Mouse (Mus musculus) layer of hippocampus, adult 2 months (tissue): ENCODE data around the gene Slc24a4. TPM values are rescaled to one million over a fixed set of nuclear protein-coding genes. Genes with fewer than 3 reads are reported as not detected.
"Not testable (repeated sequence)": the region's sequence is repeated elsewhere in the genome, so short reads cannot be mapped to it uniquely, and the experiment has no call there.

ENCODE experiments used
- DNase-seq, 2 experiments: peaks; one replicate each; pipeline ENCODE4 v3.0.0; 2022; ENCODE audit warnings: low spot score in 2 of 2
- H3K27ac ChIP-seq: fragments of 200-600 bp; 2 replicates; pipeline ENCODE4 v1.8.1; 2022
- H3K4me3 ChIP-seq: fragments of 200-600 bp; 2 replicates; pipeline ENCODE4 v1.8.1; 2022; ENCODE audit warnings: mild to moderate bottlenecking
- CTCF ChIP-seq: fragments of 200-600 bp; conservative IDR thresholded peaks from 2 replicates; pipeline ENCODE4 v1.8.1; 2022; ENCODE audit warnings: antibody characterized with exemption, mild to moderate bottlenecking, moderate library complexity
- total RNA-seq, 2 experiments: library from RNA; stranded (reverse); gene quantifications; 2 replicates each; pipeline ENCODE4 v1.2.3; 2021

Slc24a4 gene
- total RNA-seq, 2 experiments from 2014 or later, result 46.6 to 48.6 TPM

DNA sequence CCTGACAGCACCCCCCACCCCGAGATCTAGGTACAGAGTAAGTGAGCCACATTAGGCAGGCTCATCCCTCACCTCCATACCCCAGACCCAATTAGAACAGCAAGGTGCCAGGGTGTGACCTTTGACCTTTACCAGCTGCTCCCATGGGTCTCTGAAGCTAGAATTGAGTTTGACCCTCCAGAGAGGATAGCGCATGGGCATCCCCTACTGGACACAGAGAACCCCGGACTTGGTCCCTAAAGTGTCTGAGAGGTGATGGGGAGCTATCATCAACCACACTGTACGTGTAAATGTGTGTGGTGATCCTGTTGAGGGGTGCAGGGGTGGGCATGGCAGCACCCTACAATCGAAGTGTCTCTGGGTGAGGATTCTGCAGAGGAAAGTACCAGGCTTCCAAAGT is 44.8 kb downstream of the Slc24a4 start:
- Histone ChIP-seq H3K27ac (no peak overlapping the region), H3K4me3 (no peak overlapping the region)
- peak; percentile 33 for TF ChIP-seq CTCF
- DNase-seq, result no peak

- no peak for TF ChIP-seq CTCF
- no peak overlapping the region for H3K27ac ChIP-seq
- H3K4me3 ChIP-seq, result no peak overlapping the region
- no peak for DNase-seq
Observed at GRCm38 (mm10) chr12:102180371-102181074, 52.0 kb downstream of the Slc24a4 start.

GRCm38 (mm10) chr12:102181799-102182357 is 53.3 kb downstream of the Slc24a4 start:
- TF ChIP-seq CTCF, result peak; percentile 90
- peak; percentile 24 to 71 for DNase-seq
- Histone ChIP-seq H3K27ac (no peak overlapping the region), H3K4me3 (no peak overlapping the region)

DNA sequence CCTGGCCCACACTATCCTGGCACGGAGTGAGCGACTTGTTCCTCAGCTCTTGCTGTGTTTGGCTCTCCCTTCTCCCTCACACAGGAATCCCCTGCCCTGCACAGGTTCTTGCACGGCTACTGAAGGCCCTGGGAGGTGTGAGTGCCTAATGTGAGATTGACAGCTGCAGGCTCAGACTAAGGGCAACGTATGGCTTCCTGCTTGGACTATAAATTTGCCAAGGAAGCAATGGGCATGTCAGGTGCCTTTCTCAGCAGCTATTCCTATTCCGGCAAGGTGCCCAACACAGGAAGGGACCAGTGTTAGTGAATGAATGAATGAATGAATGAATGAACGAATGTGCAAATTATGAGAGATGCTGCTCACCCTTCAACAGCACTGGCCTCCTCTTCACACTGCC is 54.1 kb downstream of the Slc24a4 start:
- Histone ChIP-seq H3K27ac (no peak overlapping the region), H3K4me3 (no peak overlapping the region)
- no peak for TF ChIP-seq CTCF
- DNase-seq, result no peak

GRCm38 (mm10) chr12:102183201-102183600 is 54.7 kb downstream of the Slc24a4 start:
- TF ChIP-seq CTCF, result no peak

DNA sequence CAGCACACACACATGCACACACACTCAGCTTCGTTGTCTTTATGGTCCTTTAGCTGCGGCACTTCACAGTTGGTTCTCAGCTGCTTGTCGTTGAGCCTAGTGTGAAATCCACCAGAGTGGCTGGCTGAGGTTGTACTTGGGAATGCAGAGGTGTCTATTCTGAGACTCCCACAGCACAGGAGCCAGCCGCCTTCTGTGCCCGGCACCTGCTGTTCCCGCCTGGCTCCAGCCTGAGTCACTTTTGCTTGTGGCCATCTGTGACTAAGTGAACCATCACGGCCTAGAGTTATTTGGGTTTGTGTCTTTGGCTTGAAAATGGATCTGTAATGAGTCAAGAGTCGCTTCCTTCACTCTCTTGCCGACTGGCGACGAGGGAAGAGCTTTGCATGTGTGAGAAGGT is 62.3 kb downstream of the Slc24a4 start:
- Histone ChIP-seq H3K27ac (peak overlapping the region; percentile 57; the same call in 1 of the 2 replicates), H3K4me3 (no peak overlapping the region)
- peak; percentile 44 to 50 for DNase-seq
- no peak; the same call in 1 of the 2 replicates for TF ChIP-seq CTCF

More at GRCm38 (mm10) chr12:102183201-102183600, 54.7 kb downstream of the Slc24a4 start:
- no peak for DNase-seq
- Histone ChIP-seq H3K27ac (no peak overlapping the region), H3K4me3 (no peak overlapping the region)

DNA sequence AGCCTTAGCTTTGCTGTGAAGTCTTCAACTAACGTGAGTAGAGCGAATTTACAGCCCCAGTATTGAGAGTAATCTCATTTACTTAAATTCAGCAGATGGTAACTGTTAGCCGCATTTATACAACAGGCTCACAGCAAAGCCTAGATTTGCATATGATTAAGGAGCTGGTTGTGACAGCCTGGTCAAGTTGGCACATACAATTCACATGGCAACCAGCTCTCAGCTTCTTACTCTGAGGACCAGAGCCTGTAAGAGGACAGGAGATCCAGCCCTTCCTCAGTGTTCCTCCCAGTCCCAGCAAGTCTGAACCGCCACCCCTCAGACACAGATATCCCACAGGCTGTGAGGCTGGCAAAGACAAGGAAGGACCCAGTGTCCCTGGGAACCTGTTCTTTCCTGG is 73.0 kb downstream of the Slc24a4 start:
- peak overlapping the region; percentile 71 for H3K27ac ChIP-seq
- TF ChIP-seq CTCF, result no peak
- H3K4me3 ChIP-seq, result no peak overlapping the region
- DNase-seq, result peak in 1 of 2 experiments; percentile 38

DNA sequence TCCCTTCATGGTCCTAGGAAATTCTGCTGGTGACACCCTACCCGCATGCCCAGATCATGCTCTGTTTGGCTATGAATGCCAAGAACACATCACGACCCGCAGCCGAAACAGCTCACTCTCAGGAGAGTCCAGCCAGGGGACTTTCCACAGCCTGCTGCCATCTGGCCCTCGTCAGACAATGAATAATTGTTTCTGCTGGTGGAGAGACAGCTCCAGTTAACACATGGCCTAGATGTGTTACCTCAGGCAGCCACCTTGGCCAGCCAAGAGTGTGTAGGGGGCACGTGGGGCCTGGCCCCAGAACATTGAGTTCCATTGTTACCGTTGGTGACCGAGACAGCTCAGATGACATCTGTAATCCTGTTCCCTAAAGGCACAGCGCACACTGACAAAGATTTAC is 74.4 kb downstream of the Slc24a4 start:
- Histone ChIP-seq H3K4me3 (no peak overlapping the region), H3K27ac (peak overlapping the region; percentile 71)
- peak; percentile 27 to 35 for DNase-seq
- TF ChIP-seq CTCF, result no peak

GRCm38 (mm10) chr12:102206471-102206870 is 77.9 kb downstream of the Slc24a4 start:
- Histone ChIP-seq H3K4me3 (no peak overlapping the region), H3K27ac (peak overlapping the region; percentile 69)
- DNase-seq, result no peak
- no peak for TF ChIP-seq CTCF

DNA sequence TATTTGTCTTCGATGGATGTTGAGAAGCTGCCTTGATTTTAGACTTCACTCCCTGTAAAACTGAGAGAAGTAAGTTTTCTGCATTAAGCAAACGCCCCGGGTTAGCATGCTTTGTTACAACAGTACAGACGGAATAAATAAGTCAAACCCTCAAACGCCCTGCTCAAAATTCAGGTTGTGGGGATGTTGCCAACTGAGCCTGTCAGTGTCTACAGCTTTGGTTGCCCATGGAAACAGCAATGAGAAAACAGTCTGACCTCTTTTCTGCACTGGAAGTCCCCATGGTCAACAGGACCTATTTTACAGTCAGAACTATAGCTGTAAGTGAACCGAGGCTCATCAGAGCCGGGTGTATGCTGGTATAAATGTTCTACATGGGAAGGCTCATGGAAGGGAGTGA is 78.7 kb downstream of the Slc24a4 start:
- TF ChIP-seq CTCF, result no peak
- H3K27ac ChIP-seq, result peak overlapping the region; percentile 69; the same call in 1 of the 2 replicates
- no peak for DNase-seq
- no peak overlapping the region for H3K4me3 ChIP-seq

DNA sequence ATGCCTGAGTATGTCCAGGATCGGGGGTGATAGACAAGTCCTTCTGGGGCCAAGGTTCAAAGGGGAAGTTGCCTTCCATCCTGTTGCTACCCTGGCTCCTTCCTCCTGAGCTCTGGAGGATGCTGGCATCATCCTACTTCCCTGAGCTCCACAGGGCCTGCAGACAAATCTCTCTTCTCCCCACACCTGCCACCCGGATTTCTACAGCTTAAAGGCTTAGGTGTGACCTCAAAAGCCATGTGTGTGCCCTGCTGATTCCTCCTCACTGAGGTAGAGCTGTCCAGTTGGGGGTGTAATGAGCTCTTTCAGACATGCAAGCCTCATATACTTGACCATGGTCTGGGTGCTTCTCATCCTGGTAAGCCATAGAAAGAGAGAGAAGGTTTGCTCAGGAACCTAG is 82.3 kb downstream of the Slc24a4 start:
- peak overlapping the region; percentile 8; the same call in 1 of the 2 replicates for H3K27ac ChIP-seq
- H3K4me3 ChIP-seq, result no peak overlapping the region
- TF ChIP-seq CTCF, result no peak
- DNase-seq, result no peak

- Histone ChIP-seq H3K27ac (peak overlapping the region; percentile 43; the same call in 1 of the 2 replicates), H3K4me3 (no peak overlapping the region)
- TF ChIP-seq CTCF, result no peak
- peak; percentile 45 to 51 for DNase-seq
Observed at GRCm38 (mm10) chr12:102223404-102223803, 94.9 kb downstream of the Slc24a4 start.

DNA sequence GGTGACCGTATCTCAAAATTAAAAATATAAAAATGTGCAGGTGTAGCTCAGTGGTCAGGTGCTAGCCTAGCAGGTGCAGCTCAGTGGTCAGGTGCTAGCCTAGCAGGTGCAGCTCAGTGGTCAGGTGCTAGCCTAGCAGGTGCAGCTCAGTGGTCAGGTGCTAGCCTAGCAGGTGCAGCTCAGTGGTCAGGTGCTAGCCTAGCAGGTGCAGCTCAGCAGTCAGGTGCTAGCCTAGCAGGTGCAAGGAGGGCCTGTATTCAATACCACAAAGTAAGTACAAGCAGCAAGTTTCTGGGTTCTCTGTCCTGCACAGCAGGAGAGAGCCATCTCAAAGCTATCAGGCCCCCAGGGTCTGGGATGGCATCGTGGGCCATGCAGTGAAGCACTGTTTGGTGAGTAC is 95.6 kb downstream of the Slc24a4 start:
- DNase-seq, H3K27ac ChIP-seq, H3K4me3 ChIP-seq: not testable (repeated sequence)

DNA sequence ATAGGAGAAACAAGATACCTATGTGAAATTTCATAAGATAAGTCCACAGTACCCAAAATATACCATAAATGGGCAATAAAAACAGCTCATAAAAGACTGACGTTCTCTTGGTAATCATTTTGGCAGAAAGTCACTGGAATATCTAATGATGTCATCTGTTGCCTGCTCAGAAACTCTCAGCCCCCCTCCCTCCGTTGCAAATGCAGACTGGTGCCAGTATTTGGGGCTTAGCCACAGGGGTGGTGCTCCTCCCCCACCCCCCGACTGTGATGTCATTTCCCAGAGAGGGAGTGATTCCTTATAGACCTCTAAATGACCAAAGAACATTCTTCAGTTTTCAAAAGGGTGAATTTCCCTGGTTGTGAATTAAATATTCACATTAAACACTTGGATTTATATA is 96.6 kb downstream of the Slc24a4 start:
- no peak overlapping the region for H3K4me3 ChIP-seq
- H3K27ac ChIP-seq, result no peak overlapping the region
- no peak for TF ChIP-seq CTCF
- peak in 1 of 2 experiments; percentile 65 for DNase-seq
